Mouse (Mus musculus): ENCODE data around the gene Shisa3. TPM values are rescaled to one million over a fixed set of nuclear protein-coding genes. Genes with fewer than 3 reads are reported as not detected.

The Shisa3 gene
- polyA plus RNA-seq, 1 experiment from 2014 or later, result 0.55 TPM

Small RNA genes lying within 50 kb of the gene (microRNA-seq; reads per million reads assigned to microRNA genes)
- not detected for gene Gm23617 (ENCODE audit: borderline number of aligned reads)

Other genes starting within 250 kb of the Shisa3 start
- 0.67 and 0.92 TPM in 2 replicates for gene Bend4, start 179.6 kb upstream of the Shisa3 start, polyA plus RNA-seq (2015; fragmentation: Nextera tagmentation; extraction: Ambion mirVana)
- 16.5 and 16.7 TPM in 2 replicates for gene Atp8a1, start 239.6 kb downstream of the Shisa3 start, polyA plus RNA-seq (2015; fragmentation: Nextera tagmentation; extraction: Ambion mirVana)